Mouse (Mus musculus) myocyte (in vitro differentiated cells): ENCODE data around the gene Lrrc59.

Experiments used
- E2F4 ChIP-seq: IDR thresholded peaks from one replicate; pipeline ENCODE4 v1.6.1; 2011; ENCODE audit warnings: mild to moderate bottlenecking, control low read depth, moderate library complexity; ENCODE audit not compliant: insufficient read depth
- MYOD1 ChIP-seq, 3 experiments: IDR thresholded peaks; one replicate each; pipeline ENCODE4 v1.6.1; 2011; ENCODE audit warnings: control low read depth in 2 of 3, low read depth in 2 of 3, mild to moderate bottlenecking in 2 of 3, moderate library complexity in 1 of 3; ENCODE audit not compliant: insufficient read length in 2 of 3, control insufficient read depth in 1 of 3
- MYOG ChIP-seq, 3 experiments: IDR thresholded peaks; one replicate each; pipeline ENCODE4 v1.6.1; 2011; ENCODE audit warnings: control low read depth in 2 of 3, low read depth in 2 of 3, mild to moderate bottlenecking in 2 of 3; ENCODE audit not compliant: insufficient read length in 2 of 3, control insufficient read depth in 1 of 3, insufficient read depth in 1 of 3
- POLR2A ChIP-seq: IDR thresholded peaks from one replicate; pipeline ENCODE4 v1.6.1; 2011; ENCODE audit warnings: low read depth, mild to moderate bottlenecking, control low read depth, moderate library complexity; ENCODE audit not compliant: insufficient read length
- POLR2AphosphoS2 ChIP-seq: IDR thresholded peaks from one replicate; pipeline ENCODE4 v1.6.1; 2011; ENCODE audit warnings: low read depth, control low read depth; ENCODE audit not compliant: insufficient read length
- TCF12 ChIP-seq: IDR thresholded peaks from one replicate; pipeline ENCODE4 v1.6.1; 2011; ENCODE audit warnings: mild to moderate bottlenecking, control low read depth; ENCODE audit not compliant: poor library complexity, insufficient read depth, severe bottlenecking
- TCF3 ChIP-seq: IDR thresholded peaks from one replicate; pipeline ENCODE4 v1.6.1; 2011; ENCODE audit warnings: low read depth, control low read depth; ENCODE audit not compliant: insufficient read length

DNA sequence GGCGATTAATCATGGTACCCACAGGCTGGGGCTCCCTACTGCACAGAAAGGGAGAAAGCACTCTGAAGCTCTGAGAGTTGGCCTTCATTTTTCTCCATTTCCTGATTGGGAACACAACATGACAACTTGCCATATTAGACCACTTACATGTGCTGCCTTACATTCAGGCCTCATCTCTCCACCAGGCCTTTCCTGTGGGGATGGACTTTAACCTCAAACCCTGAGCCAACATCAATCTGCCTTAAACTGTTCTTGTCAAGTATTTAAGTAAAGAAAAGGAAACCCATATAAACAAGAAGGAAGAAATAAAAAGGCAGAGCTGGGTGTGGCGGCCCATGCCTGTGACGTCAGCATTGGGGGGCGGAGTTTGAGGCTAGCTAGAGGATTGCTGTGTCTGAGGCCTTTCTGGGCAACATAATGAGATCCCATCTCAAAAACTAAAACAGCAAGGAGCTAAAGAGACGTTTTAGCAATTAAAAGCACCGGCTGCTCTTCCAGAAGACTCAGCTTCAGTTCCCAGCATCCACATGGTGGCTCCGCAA, 33.2 kb upstream of the Lrrc59 start:
- TF ChIP-seq TCF3 (no peak), TCF12 (no peak), POLR2A (no peak), POLR2AphosphoS2 (no peak), MYOD1 (IDR thresholded peaks at IDR 0.05; ENCODE audit: control insufficient read depth in 1 of 3, insufficient read length in 2 of 3, low read depth in 2 of 3) (no peak), E2F4 (no peak), MYOG (IDR thresholded peaks at IDR 0.05; ENCODE audit: control insufficient read depth in 1 of 3, insufficient read depth in 1 of 3, insufficient read length in 2 of 3, low read depth in 2 of 3) (no peak)
